Mouse (Mus musculus) kidney, postnatal 14 days (tissue): ENCODE data around the gene Ankzf1.
A peak's percentile ranks its signal among the peaks of the same experiment; 100 is the strongest.

Experiments
- DNase-seq: peaks from one replicate; pipeline ENCODE4 v3.0.0; 2022; ENCODE audit warnings: mixed read lengths

Ankzf1 gene

DNA sequence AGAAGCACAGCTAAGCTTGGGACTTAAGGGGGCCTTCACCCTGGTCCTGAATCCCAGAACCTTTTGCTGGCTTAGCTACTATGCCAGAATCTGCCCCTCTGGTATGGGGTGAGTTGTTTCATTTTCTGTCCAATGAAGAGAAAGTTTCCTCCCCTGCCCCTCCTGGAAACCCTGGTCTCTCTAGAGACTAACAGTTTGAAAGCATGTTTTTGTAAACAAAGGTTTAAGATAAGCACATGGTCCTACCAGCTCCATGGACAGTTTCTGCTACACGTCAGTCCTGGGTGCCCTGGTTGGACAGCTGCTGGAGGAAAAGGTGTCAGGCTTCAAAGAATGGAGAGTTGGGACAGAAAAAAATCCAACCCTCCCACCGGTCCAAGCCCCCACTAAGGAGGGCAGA, 1.4 kb upstream of the Ankzf1 start:
- DNase-seq = no peak

DNA sequence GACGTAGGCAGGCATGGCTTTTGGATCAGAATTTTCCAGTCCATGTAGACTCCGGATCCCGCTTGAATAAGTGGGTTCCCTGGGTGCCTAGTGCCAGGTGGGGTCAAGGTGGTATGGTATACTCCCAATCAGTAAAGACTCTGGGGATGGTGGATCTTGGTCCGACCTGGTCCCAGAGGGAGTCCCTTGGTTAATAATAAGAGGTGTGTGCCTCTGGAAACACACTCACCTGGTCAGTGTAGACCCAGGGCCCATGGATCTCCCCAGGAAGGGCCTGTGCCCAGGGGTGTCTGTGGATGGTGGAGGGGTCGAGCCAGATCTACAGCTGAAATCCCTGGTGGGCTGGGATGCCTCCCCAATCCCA, 711 bp upstream of the Ankzf1 start:
- no peak for DNase-seq

DNA sequence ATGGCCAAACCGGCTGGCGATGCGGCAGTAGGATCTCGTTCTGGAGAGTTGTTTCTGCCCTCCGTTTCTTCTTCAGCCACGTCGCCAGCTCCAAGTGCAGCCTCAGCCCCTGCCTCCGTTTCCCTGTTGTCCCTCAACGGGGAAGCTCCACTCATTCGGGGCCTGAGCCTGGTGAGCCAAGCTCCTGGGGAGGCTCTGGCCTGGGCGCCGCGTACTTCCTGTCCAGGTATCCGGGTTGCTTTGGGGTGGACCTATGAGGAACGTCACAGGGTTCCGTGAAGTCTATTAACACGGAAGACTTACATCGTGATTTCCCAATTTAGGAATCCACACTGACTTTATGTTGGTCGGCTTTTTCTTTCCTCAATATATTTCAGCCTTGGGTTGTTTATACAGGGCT, 501 bp downstream of the Ankzf1 start:
- peak; percentile 70 for DNase-seq

DNA sequence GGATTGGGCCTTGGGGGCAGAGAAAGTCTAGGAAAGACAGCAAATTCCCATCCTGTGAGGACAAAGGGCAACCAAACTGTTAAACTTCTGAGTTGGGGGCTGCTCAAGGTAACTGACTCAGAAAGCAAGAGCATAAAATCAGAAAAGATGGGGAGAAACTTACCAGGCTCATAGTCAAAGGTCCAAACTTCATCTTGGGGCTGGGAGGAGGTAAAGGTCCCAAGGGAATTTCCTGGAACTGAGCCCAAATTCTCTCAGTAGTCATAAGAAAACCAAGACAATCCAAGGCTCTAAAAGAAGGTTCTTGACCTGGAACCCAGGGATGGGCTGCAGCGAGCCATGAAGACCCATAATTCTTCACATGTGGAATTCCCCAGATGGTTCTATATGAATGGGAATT, 9.3 kb downstream of the Ankzf1 start:
- DNase-seq = peak; percentile 56

DNA sequence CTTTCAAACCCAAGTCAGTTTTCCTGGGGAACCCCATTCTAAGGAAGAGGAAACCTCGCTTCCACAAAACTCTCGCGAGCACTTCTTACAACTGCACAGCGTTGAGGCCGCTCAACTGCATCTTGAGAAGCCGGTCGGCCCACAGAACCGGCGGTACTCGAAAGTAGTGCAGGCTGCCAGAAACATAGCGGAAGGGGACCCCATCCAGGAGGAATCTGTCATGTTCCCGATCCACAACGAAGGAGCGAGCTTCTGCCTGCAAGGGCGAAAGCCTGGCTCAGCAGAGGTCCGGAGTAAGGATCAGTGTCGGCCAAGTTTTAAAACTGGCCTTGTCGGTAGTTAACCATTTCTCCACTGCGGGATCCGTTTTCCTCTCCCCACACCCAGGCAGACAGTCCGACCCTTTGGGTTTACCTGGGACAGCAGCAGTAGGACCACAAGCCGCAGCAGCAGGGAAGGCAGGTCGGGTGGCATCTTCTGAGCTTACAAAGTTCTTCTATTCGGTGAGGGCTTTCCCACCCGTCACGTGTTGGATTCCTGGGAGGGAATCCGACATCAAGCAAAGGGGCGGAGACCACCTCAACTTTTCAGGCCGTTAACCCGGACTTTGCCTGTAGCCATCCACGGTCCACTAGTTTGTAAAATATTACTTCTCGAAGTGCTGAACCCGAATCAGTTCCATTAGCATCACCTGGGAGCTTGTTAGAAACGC, 17.2 kb downstream of the Ankzf1 start:
- peak; percentile 88 for DNase-seq

DNA sequence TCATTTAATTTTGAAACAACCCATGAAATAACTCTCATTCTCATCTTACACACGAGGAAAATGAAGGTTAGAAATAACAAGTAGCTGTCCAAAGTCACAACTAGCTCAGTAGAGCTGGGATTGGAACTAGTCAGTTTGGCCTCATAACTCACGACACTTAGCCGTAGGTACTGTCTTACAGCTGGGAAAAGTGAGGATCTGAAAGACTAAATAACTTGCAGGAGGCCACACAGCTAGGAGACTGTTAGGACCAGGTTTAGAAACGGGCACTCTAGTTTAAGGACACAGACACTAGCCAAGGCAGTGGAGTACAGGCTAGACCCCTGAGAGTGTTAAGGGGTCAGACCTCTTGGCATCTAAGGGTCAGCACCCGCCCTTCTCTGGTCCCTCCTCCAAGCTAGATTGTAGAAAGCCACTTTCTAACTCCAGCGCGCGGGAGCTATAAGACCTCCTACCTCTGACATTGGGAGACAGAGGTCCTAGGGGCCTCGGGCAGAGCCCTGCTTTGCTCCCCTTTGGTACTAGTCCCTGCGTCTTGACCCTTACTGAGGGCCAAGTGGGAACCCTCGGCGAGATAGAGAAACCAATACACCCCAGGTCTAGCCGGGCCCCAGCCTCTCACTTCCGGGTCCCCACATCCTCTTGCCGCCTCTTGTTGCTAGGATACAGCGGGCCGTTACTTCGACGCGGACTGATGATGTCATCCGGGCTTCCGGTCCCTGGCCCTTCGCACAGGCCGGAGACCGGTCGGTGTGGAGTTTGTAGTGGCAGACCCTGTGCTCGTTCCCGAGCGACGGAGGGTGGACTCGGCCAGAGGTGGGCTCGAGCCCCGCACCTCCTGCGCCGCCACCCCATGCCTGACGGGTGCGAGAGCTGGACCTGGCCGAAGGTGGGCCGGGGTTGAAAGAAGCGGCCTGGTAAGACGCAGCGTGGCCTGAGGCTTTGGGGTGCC, 18.5 kb downstream of the Ankzf1 start, which contains the start of the genes Glb1l and Stk16:
Gene Glb1l (minus strand): TSS at position 678 of the 952 bp plus-strand sequence.
Gene Stk16 (plus strand): TSS at position 703 of the 952 bp plus-strand sequence.
- DNase-seq = peak; percentile 98

DNA sequence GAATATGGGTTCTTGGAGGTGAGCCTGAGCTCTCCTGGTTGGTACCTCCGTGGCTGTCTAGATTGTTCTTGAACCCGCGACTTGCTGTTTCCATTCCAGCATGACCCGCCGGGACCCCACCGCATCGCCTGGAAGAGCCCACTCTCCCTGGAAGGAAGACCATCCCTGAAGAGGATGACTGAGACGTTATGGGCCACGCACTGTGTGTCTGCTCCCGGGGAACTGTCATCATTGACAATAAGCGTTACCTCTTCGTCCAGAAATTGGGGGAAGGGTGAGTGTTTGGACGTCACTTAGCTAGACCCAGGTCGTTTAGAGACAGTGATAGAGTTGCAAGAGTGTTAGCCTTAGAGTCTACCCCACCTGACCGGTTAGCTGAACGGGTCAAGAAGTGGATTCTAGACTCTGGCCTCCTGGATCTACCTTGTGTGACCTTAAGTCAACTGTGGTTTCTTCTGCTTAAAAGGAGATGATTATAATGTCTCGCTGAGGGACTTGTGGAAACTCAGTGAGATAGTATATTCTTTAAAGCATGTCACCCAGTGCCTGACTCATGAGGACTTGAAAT, 19.3 kb downstream of the Ankzf1 start:
- no peak for DNase-seq

DNA sequence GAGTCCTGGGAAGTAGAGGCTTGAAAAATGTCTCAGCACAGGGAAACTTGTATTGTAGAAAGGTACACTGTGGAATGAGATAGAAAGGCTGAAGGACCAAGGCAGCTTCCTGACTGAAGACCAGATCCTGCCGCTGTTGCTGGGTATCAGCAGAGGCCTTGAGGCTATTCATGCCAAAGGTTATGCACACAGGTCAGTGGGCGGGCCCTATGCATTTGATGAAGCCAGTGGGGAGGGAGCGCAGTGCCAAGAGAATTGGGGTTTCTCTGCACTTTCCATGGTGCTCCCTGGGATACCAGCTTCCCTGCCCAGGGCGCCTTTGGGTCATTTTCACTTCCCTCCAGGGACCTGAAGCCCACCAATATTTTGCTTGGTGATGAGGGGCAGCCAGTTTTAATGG, 20.6 kb downstream of the Ankzf1 start:
- DNase-seq = no peak

DNA sequence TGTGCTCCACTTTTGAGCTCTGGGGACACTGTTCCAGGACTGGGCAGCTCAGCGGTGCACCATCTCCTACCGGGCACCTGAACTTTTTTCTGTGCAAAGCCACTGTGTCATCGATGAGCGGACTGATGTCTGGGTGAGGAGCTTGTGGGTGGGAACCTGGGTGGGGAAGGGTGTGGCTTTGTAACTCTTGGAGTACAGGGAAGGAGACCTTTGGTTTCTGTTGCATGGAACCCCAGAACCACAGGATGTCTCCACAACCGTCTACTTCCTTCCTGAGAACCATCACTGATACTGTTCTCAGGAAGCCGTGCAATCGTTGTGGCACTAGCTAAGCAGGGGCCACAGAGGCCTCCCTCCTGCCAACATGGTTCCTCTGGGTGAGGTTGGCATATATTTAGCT, 21.1 kb downstream of the Ankzf1 start:
- DNase-seq = no peak

DNA sequence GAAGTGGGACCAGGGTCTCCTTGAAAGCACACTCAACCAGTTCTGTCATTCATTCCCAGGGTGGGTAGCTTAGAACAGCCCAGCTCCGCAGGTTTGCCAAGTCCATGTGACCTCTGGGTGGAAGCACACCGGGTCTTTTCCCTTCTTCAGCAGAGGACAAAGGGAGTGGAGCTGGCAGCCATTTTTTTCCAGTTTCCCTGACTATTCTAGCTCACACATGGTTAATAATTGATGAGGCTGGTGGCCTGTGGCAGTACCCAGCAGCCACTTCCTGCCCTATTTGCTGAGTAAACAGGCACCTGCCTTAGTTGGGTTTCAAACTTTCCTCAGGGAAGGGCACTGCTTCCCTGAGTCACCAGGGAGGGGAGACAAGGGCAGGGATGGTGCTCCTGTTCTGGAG, 22.5 kb downstream of the Ankzf1 start:
- DNase-seq = peak; percentile 92

DNA sequence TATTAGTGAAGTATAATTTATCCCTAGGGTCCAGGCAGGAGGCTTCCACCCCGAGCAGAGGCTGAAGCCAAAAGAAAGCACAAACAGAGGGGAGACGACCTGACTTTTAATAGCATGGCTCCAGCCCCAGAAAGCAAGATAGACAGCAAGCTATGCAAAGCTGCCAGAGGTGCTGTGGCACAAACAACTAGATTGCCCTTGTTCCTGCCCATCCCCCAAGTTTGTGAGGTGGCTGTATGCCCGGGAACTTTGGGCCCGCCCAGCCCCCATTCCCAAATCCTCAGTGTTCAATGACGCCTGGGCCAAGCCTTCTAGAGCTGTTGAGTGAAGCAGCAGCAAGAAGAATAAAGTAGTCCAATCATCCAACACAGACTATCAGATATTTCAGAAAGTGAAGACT, 22.9 kb downstream of the Ankzf1 start:
- DNase-seq = peak; percentile 78

DNA sequence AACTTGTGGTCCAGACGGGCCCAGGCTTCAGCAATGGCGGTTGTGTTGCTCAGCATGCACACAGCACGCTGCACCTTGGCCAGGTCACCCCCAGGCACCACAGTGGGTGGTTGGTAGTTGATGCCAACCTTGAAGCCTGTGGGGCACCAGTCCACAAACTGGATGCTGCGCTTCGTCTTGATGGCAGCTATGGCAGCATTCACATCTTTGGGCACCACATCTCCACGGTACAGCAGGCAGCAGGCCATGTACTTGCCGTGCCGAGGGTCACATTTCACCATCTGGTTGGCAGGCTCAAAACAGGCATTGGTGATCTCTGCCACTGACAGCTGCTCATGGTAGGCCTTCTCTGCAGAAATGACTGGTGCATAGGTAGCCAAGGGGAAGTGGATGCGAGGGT, 23.8 kb downstream of the Ankzf1 start:
- no peak for DNase-seq

DNA sequence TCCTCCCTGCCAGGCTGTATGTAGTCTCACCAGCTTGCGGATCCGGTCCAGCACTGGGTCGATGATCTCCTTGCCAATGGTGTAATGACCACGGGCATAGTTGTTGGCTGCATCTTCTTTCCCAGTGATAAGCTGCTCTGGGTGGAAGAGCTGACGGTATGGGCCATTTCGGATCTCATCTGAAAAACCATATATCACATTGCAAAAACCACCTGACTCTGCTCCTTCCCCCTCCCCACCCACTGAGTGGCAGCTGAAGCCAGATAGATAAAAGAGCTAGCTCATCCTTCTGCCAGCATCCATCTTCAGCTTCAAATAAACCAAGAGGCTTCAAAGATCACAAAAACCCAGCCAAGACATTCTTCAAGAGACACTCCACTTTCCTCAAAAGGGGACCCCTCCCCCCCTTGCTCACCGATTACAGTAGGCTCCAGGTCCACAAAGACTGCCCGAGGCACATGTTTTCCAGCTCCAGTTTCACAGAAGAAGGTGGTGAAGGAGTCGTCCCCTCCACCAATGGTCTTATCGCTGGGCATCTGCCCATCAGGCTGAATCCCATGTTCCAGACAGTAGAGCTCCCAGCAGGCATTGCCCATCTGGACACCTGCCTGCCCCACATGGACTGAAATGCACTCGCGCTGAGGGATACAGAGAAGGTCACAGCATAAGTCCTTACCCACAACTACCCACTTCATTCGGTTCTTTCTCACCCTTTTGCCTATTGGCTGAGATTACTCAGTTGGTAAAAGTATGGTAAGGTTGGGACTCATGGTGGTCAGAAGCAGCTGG, 25.0 kb downstream of the Ankzf1 start:
- peak; percentile 29 for DNase-seq

DNA sequence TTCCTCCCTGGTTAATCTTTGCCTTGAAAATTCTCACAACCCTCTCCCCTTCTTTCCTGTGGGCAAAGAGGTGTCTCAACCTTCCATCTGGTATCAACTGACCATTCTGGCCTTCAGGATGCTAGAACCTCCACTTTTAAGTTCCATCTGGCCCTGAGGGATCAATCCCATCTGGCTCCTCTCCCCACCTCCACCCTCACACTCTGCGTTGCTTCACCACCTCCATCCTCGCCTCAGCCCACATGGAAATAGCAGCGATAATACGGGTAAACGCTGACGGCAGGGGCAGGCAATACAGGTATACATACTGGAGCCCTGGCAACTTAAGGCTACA, 25.9 kb downstream of the Ankzf1 start:
- no peak for DNase-seq

DNA sequence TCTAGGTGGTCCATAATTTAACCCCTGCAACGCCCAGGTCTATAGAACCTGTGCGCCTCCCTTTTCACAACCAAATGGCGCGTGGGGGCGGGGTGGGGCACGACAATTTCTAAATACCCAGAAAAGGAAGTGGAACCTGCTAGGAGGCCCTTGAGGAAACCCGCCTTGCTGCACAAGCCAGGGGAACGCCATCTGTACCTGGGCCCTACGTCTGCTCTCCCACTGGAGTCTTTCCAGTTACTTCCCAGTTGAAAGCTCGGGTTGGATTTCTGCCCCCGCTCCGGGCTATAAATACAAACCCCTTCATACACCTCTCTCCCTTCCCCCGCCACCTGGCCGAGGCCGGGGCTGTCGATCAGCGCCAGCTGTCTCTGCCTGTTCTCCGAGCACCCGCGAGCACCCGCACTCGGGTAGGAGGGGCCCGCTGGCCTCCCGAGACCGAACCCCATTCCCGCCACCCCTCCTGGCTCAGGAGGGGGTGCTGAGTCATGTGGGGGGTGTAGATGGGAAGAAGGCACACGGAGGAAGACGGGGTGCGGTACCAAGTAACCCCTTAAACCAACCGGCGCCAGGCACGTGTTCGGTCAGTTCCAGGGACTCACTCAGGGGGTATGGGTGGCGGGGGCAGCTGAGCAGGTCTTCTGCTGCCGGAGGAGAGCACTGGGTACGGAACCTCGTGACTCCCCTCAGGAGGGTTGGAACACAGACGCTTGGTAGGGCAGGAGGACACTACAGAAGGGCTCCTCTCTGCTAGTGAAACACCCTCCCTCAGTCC, 26.5 kb downstream of the Ankzf1 start:
- peak; percentile 46 for DNase-seq

DNA sequence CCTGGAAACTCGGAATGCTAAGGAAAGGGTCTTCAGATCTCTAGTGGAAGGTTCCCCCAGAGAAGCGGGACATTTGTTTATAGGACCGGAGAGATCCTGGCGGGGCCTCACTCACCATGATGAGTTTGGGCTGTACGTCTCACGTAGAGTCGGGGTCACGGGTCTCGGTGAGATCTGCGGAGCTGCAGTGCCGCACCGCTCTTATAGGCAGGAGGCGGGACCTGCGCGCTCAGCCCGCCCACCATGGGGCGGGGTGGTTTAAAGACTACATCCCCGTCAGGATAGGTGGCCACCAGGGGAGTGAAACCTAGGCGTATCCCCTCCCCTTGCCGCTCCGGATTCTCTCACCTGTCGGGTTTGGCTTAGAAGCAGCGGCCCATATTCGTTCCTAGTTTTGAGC, 27.1 kb downstream of the Ankzf1 start:
- peak; percentile 95 for DNase-seq

DNA sequence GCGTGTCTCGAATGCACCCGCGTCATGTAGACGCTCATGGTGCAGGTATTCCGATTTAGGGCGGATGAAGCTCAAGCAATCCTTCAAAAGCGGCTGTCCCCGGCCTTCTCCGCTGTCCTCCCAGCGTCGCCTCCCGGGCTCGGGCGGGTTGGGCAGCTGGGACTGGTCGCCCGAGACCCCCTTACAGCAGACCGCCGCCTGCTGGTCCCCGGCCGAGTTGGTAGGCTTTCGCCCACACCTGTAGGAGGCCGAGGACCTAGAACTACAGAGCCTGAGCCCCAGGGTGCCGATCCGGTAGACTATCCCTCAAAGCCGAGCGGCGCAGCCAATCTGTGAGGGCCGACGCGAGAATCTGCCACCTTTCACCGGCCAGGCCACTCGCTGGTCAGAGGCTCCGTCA, 27.6 kb downstream of the Ankzf1 start, which contains the start of gene Tuba4a:
Gene Tuba4a (minus strand): TSS at position 335 of the 400 bp plus-strand sequence.
- DNase-seq = no peak

DNA sequence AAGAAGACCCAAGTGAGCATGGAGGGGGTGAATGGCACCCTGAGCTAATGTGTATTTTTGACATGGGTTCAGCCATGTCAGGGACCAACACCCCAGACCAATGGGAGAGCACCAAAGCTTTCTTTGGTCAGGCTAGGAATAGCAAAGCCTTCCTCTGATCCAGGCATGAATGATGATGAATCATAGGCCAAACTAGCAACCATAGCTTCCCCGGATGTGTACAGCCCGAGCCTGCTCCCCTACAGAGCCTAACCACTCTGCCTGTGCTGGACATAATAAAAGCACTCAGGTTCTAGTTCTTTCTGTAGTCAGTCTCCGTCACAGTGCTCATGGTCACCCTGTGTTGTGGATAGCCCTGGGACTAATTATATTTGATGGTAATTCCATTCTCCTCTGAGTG, 29.6 kb downstream of the Ankzf1 start:
- no peak for DNase-seq

DNA sequence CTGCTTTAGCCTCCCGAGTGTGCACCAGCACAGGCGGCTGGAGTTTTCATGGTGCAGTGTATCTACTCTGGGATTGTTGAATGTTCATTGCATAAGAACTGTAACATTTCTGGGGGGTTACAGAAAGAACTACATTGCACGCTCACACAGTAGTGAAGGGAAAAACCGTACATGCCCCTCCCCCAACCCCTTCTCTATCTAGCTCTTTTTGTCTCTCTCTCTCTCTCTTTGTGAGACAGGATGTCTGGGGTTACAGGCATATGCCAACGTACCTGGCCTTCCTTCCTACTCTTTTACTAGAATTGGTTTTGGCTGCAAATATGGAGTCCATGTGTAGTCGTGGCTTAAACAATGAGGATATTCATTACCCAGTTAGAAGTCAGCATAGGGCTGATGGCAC, 31.0 kb downstream of the Ankzf1 start:
- no peak for DNase-seq

DNA sequence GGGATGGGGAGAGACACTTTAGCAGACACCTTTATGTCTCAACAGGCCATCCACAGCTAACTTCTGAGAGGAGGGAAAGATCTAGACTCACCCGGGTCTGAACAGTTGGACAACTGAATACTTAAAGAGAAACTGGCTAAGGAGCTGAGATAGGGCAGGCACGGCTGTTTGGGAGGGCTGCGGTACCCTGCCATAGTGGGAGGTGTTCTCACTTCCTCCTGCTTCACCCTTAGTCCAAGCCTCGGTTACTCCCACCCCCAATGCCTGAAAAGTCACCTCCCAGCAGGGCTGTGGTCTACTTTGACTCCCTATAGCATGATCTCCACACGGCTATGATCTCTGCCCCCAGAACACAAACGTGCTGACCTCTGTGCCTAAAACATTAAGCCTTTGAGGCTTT, 31.6 kb downstream of the Ankzf1 start:
- DNase-seq = no peak

DNA sequence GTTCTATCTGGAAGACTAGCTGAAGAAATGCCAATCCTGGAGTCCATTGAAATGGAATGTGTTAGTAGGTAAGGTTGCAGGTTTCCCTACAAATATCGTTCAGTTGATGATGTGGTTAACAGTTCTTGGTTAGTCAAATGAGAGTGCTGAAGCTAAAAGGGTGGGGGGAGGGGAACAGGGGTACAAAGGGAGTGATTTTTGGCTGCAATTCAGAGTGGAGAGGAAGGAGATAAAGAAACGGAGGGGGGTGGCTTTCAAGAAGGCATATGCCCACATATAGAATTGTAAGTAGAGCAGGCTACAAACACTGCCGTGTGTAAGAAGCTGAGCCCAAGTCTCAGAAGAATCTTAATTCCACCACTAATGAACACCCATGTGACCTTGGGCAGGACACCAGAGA, 33.5 kb downstream of the Ankzf1 start:
- no peak for DNase-seq

DNA sequence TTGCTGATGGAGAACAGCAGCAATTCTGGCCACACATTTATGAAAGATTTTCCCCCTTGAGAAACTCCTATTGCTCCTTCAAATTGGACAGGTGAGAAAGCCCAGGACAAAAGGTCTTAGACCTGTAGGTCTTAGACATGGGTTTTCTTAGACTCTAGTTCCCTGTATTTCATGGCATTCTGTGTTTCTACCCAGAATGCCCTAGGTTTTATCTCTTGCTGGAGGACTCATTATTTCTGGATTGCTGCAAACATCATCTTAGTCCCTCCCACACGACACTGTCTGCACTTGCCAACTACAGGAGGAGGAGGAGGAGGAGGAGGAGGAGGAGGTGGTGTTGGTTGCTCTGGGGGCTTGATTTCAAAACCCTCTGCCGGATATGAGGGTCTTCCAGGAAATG, 34.2 kb downstream of the Ankzf1 start:
- DNase-seq = no peak
